Mouse (Mus musculus) MEL (cell line): ENCODE measurements around the gene Gramd1b. TPM values are rescaled to one million over a fixed set of nuclear protein-coding genes. Genes with fewer than 3 reads are reported as not detected.
A peak's percentile ranks its signal among the peaks of the same experiment; 100 is the strongest.

Source experiments
- DNase-seq: peaks from one replicate; pipeline ENCODE4 v3.0.0; 2011; ENCODE audit warnings: low read depth, low spot score
- H3K27ac ChIP-seq: 2 replicates; pipeline ENCODE4 v1.5.1; 2012; ENCODE audit warnings: low read depth, mild to moderate bottlenecking, control low read depth, low read length, moderate library complexity; ENCODE audit not compliant: control insufficient read depth
- H3K27me3 ChIP-seq, 2 experiments: fragments of 150-350 bp in 1 of 2; sonication (generic) in 1 of 2; 2 replicates each; pipeline ENCODE4 v1.6.1; 2012; ENCODE audit warnings: low read length in 2 of 2, mild to moderate bottlenecking in 2 of 2, improper control_type of control experiment in 1 of 2, moderate library complexity in 1 of 2; ENCODE audit not compliant: insufficient read depth in 2 of 2, control insufficient read depth in 1 of 2
- H3K36me3 ChIP-seq, 2 experiments: 2 replicates each; pipeline ENCODE4 v1.6.1; 2012 to 2014; ENCODE audit warnings: low read length in 2 of 2, improper control_type of control experiment in 1 of 2, inconsistent platforms in 1 of 2, mild to moderate bottlenecking in 1 of 2; ENCODE audit not compliant: insufficient read depth in 2 of 2, control insufficient read depth in 1 of 2
- H3K4me1 ChIP-seq, 2 experiments: fragments of 150-350 bp in 1 of 2; sonication (generic) in 1 of 2; 2 replicates each; pipeline ENCODE4 v1.6.1; 2012; ENCODE audit warnings: low read length in 2 of 2, improper control_type of control experiment in 1 of 2, mild to moderate bottlenecking in 1 of 2; ENCODE audit not compliant: insufficient read depth in 2 of 2, control insufficient read depth in 1 of 2
- H3K4me3 ChIP-seq, 2 experiments: fragments of 150-350 bp in 1 of 2; sonication (generic) in 1 of 2; 2 replicates each; pipeline ENCODE4 v1.5.1; 2012; ENCODE audit warnings: low read depth in 2 of 2, low read length in 2 of 2, mild to moderate bottlenecking in 2 of 2, moderate library complexity in 2 of 2, control low read depth in 1 of 2, improper control_type of control experiment in 1 of 2; ENCODE audit not compliant: control insufficient read depth in 1 of 2, insufficient read depth in 1 of 2
- H3K79me2 ChIP-seq: 2 replicates; pipeline ENCODE4 v1.6.1; 2012; ENCODE audit warnings: mild to moderate bottlenecking, low read length, moderate library complexity; ENCODE audit not compliant: control insufficient read depth, poor library complexity, insufficient read depth
- H3K9ac ChIP-seq: 2 replicates; pipeline ENCODE4 v1.6.1; 2012; ENCODE audit warnings: low read depth, mild to moderate bottlenecking, control low read depth, low read length, moderate library complexity; ENCODE audit not compliant: control insufficient read depth, poor library complexity, severe bottlenecking
- H3K9me3 ChIP-seq: fragments of 150-350 bp; sonication (generic); replicated peaks from 2 replicates; pipeline ENCODE4 v1.6.1; 2012; ENCODE audit warnings: mild to moderate bottlenecking, low read length, improper control_type of control experiment, moderate library complexity; ENCODE audit not compliant: insufficient read depth
- CHD2 ChIP-seq: IDR thresholded peaks from 2 replicates; pipeline ENCODE4 v1.6.1; 2011; ENCODE audit warnings: low read length, improper control_type of control experiment
- ETS1 ChIP-seq: IDR thresholded peaks from 2 replicates; pipeline ENCODE4 v1.6.1; 2012; ENCODE audit warnings: low read depth, mild to moderate bottlenecking, inconsistent platforms, low read length, improper control_type of control experiment, moderate library complexity
- HCFC1 ChIP-seq: IDR thresholded peaks from 2 replicates; pipeline ENCODE4 v1.6.1; 2012; ENCODE audit warnings: low read depth, mild to moderate bottlenecking, inconsistent platforms, low read length, improper control_type of control experiment, moderate library complexity
- MYB ChIP-seq: IDR thresholded peaks from 2 replicates; pipeline ENCODE4 v1.6.1; 2011; ENCODE audit warnings: mild to moderate bottlenecking, low read depth, low read length, improper control_type of control experiment
- NRF1 ChIP-seq: IDR thresholded peaks from 2 replicates; pipeline ENCODE4 v1.6.1; 2014; ENCODE audit warnings: low read depth, mild to moderate bottlenecking, inconsistent platforms, low read length, improper control_type of control experiment, moderate library complexity; ENCODE audit not compliant: poor library complexity, insufficient read depth, severe bottlenecking
- POLR2A ChIP-seq, 2 experiments: IDR thresholded peaks; 2 replicates each; pipeline ENCODE4 v1.6.1; 2011 to 2012; ENCODE audit warnings: low read length in 2 of 2, mild to moderate bottlenecking in 2 of 2, control low read depth in 1 of 2, improper control_type of control experiment in 1 of 2, low read depth in 1 of 2, moderate library complexity in 1 of 2; ENCODE audit not compliant: control insufficient read depth in 1 of 2, insufficient read depth in 1 of 2, poor library complexity in 1 of 2
- POLR2AphosphoS2 ChIP-seq: IDR thresholded peaks from 2 replicates; pipeline ENCODE4 v1.6.1; 2011; ENCODE audit warnings: low read length, improper control_type of control experiment
- POLR2AphosphoS5 ChIP-seq: IDR thresholded peaks from 2 replicates; pipeline ENCODE4 v1.6.1; 2012; ENCODE audit warnings: low read depth, borderline replicate concordance, mild to moderate bottlenecking, inconsistent platforms, low read length, moderate library complexity, mixed read lengths
- RAD21 ChIP-seq: IDR thresholded peaks from 2 replicates; pipeline ENCODE4 v1.6.1; 2011; ENCODE audit warnings: mild to moderate bottlenecking, low read depth, low read length, improper control_type of control experiment
- TBP ChIP-seq: IDR thresholded peaks from 2 replicates; pipeline ENCODE4 v1.8.0; 2011; ENCODE audit warnings: low read depth, low read length, improper control_type of control experiment
- USF1 ChIP-seq: IDR thresholded peaks from 2 replicates; pipeline ENCODE4 v1.6.1; 2014; ENCODE audit warnings: low read depth, mild to moderate bottlenecking, inconsistent platforms, low read length, improper control_type of control experiment, moderate library complexity
- USF2 ChIP-seq, 2 experiments: IDR thresholded peaks; 2 replicates each; pipeline ENCODE4 v1.6.1; 2011 to 2012; ENCODE audit warnings: improper control_type of control experiment in 2 of 2, low read length in 2 of 2, borderline replicate concordance in 1 of 2, inconsistent platforms in 1 of 2, low read depth in 1 of 2, mild to moderate bottlenecking in 1 of 2; ENCODE audit not compliant: insufficient read depth in 1 of 2
- ZC3H11A ChIP-seq: IDR thresholded peaks from 2 replicates; pipeline ENCODE4 v1.6.1; 2012; ENCODE audit warnings: low read depth, mild to moderate bottlenecking, inconsistent platforms, low read length, improper control_type of control experiment
- ZMIZ1 ChIP-seq: IDR thresholded peaks from 2 replicates; pipeline ENCODE4 v1.6.1; 2012; ENCODE audit warnings: low read depth, mild to moderate bottlenecking, inconsistent platforms, low read length, improper control_type of control experiment, moderate library complexity
- ZNF384 ChIP-seq: IDR thresholded peaks from 2 replicates; pipeline ENCODE4 v1.6.1; 2012; ENCODE audit warnings: low read depth, mild to moderate bottlenecking, inconsistent platforms, low read length, improper control_type of control experiment
- polyA plus RNA-seq, 2 experiments: library from polyadenylated mRNA; stranded (reverse) in 1 of 2; unstranded in 1 of 2; fragments of >175 nt in 1 of 2; fragments of >200 nt in 1 of 2; gene quantifications; 2 replicates each; pipeline versions ENCODE4 v1.2.1 to v1.2.4; 2012; ENCODE audit warnings: low replicate concordance in 2 of 2, low read depth in 1 of 2; ENCODE audit not compliant: insufficient read length in 2 of 2, insufficient read depth in 1 of 2, missing spikeins in 1 of 2
- total RNA-seq: library from RNA; depleted of rRNA; stranded (reverse); fragments of 300-350 nt; gene quantifications from 2 replicates; pipeline ENCODE4 v1.2.3, GENCODE M21; 2012

Gramd1b gene
- total and polyA plus RNA-seq, 3 experiments = not detected

GRCm38 (mm10) chr9:40397036-40397435 lies 134.1 kb downstream of the Gramd1b start:
- Histone ChIP-seq H3K4me3 (no peak overlapping the region), H3K27ac (no peak overlapping the region), H3K36me3 (no peaks in the 10 kb centered on the region), H3K9ac (no peak overlapping the region), H3K9me3 (no peaks in the 10 kb centered on the region), H3K27me3 (no peaks in the 10 kb centered on the region), H3K4me1 (no peaks in the 10 kb centered on the region), H3K79me2 (no peaks in the 10 kb centered on the region)
- DNase-seq = no peak
- no peak for TF ChIP-seq POLR2AphosphoS5
- peak; percentile 38; the same call in 1 of the 2 replicates for TF ChIP-seq HCFC1
- no peak for TF ChIP-seq MYB

DNA sequence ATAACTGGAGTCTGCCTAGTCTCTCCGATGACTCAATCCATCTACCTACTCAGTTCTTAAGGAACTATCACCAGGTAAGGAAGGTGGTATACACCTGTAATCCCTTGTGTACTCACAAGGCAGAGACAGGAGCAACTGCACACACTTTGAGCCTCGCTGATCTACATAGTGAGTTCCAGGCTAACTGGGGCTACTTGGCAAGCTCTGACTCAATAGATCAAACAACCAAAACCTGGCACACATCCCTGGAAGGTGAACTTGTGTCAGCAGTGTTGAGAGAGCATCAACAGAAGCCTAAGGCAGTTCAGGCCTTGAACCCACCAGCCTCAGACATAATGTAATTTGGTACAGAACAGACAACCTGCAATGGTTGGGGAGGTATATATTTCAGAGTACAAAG lies 135.0 kb downstream of the Gramd1b start:
- no peak overlapping the region for H3K9ac ChIP-seq
- H3K27ac ChIP-seq = no peak overlapping the region
- no peak for DNase-seq
- TF ChIP-seq RAD21 (no peak), POLR2AphosphoS2 (no peak), USF2 (IDR thresholded peaks at IDR 0.05; ENCODE audit: borderline replicate concordance in 1 of 2, insufficient read depth in 1 of 2, low read depth in 1 of 2, low read length in 2 of 2) (no peak), POLR2A (IDR thresholded peaks at IDR 0.05; ENCODE audit: control insufficient read depth in 1 of 2, insufficient read depth in 1 of 2, low read depth in 1 of 2, low read length in 2 of 2, poor library complexity in 1 of 2) (no peak), TBP (no peak), USF1 (no peak), ZMIZ1 (no peak), NRF1 (no peak), ZNF384 (no peak), ETS1 (no peak), ZC3H11A (no peak), CHD2 (no peak)
- TF ChIP-seq, all 39 proteins: peak for 0
- Histone ChIP-seq H3K4me1 (no peaks in the 10 kb centered on the region), H3K9me3 (no peaks in the 10 kb centered on the region), H3K4me3 (no peak overlapping the region), H3K27me3 (no peaks in the 10 kb centered on the region), H3K79me2 (no peaks in the 10 kb centered on the region), H3K36me3 (no peaks in the 10 kb centered on the region)
